Mouse (Mus musculus) forebrain, embryonic 13.5 days (tissue): ENCODE measurements around the gene Chd2. TPM values are rescaled to one million over a fixed set of nuclear protein-coding genes. Genes with fewer than 3 reads are reported as not detected.

ENCODE experiments used
- ATAC-seq: fragments of 200-750 bp; cut with Nextera tagmentation; 2 replicates; pipeline ENCODE4 v1.8.0; 2017
- H3K27ac ChIP-seq: fragments of 300-500 bp; sonication (generic); 2 replicates; pipeline ENCODE4 v1.5.1; 2015; ENCODE audit warnings: inconsistent platforms, mild to moderate bottlenecking, moderate library complexity
- H3K27me3 ChIP-seq: fragments of 300-500 bp; sonication (generic); 2 replicates; pipeline ENCODE4 v1.6.1; 2015; ENCODE audit warnings: mild to moderate bottlenecking, inconsistent platforms
- H3K36me3 ChIP-seq: fragments of 300-500 bp; sonication (generic); 2 replicates; pipeline ENCODE4 v1.6.1; 2015; ENCODE audit warnings: mild to moderate bottlenecking, inconsistent platforms; ENCODE audit not compliant: poor library complexity, severe bottlenecking
- H3K4me1 ChIP-seq: fragments of 300-500 bp; sonication (generic); 2 replicates; pipeline ENCODE4 v1.6.1; 2015; ENCODE audit warnings: inconsistent platforms
- H3K4me2 ChIP-seq: fragments of 300-500 bp; sonication (generic); 2 replicates; pipeline ENCODE4 v1.6.1; 2015; ENCODE audit warnings: inconsistent platforms, mild to moderate bottlenecking, moderate library complexity
- H3K4me3 ChIP-seq: fragments of 300-500 bp; sonication (generic); 2 replicates; pipeline ENCODE4 v1.5.1; 2015; ENCODE audit warnings: mild to moderate bottlenecking, inconsistent platforms
- H3K9ac ChIP-seq: fragments of 300-500 bp; sonication (generic); 2 replicates; pipeline ENCODE4 v1.6.1; 2015; ENCODE audit warnings: mild to moderate bottlenecking, inconsistent platforms
- H3K9me3 ChIP-seq: fragments of 300-500 bp; sonication (generic); replicated peaks from 2 replicates; pipeline ENCODE4 v1.6.1; 2016; ENCODE audit warnings: inconsistent platforms
- WGBS: fragments of 180-500 bp; shearing (Covaris S2); methylation state at CpG from one replicate; pipeline ENCODE4 v1.1.7; 2015; 5-methylcytosine and 5-hydroxymethylcytosine counted together
- polyA plus RNA-seq: library from polyadenylated mRNA; unstranded; fragments of >200 nt; fragmentation: Nextera tagmentation; extraction: Ambion mirVana; gene quantifications from 2 replicates; pipeline ENCODE4 v1.2.1, GENCODE M21; 2015

The Chd2 gene
- polyA plus RNA-seq: 62.8 TPM in 2 replicates

DNA sequence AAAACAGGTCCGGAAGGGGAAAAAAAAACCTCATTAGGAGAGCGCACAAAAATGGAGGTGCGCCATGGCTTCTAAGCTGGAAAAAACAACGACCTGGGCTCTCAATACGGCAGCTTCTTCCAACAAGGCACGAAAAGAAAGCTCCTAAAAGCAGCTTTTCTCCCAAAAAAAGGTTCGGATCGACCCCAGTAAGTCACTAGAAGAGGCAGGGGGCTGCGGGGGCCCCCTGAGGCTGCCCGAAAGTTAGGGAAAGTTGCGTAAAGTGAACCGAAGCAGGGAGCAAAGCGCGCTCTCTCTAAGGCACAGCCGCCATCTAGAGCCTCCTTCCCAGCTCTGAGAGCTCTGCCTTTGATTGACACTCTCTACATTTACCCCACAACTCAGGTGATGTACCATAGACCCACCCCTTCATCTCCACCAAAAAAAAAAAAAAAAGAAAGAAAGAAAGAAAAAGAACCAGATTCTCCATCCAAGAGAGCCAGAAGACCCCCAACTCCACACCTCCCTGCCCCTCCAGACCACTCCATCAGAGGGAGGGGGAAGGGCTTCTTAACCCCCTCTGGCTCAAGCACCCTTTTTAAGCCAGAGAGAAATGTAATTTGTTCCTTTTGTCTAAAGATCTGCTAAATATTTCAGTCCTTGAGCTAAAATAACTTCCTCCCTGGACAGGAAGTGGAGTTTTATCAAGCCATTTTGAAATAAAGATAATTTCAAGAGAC is at the start of gene Chd2:
TSS of gene Chd2 (minus strand) at position 419 of the 719 bp plus-strand sequence.
- Histone ChIP-seq H3K36me3 (peaks cover 9% of the 10 kb centered on the region), H3K27ac (peak within 1 kb of the TSS; percentile 99), H3K4me3 (peak within 1 kb of the TSS; percentile 81), H3K4me2 (peak within 1 kb of the TSS; percentile 71), H3K9me3 (no peaks in the 10 kb centered on the region), H3K27me3 (no peaks in the 10 kb centered on the region), H3K9ac (peak within 1 kb of the TSS; percentile 98), H3K4me1 (peaks cover 20% of the 10 kb centered on the region)
- WGBS: under 1% methylated on average over 15 of the region's 15 CpGs
- ATAC-seq: peak; percentile 43; the same call in 1 of the 2 replicates

DNA sequence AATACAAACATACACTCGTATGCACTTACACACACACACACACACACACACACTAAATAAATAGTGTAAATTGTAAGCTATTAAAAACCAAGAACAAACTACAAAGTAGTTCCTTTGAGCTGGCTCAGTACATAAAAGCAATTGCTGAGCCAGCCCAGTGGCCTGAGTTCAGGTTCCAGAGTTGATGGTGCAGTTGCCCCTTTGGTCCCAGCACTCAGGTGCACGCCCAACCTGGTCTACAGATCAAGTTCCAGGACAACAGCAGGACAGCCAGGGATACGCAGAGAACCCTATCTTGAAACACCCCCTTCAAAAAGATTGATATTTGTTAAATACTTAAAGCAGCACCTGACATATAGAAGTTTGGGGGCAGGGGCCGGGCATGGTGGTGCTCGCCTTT is 49.1 kb upstream of the Chd2 start:
- Histone ChIP-seq H3K4me3 (no peak overlapping the region), H3K36me3 (no peaks in the 10 kb centered on the region), H3K27me3 (no peaks in the 10 kb centered on the region), H3K9ac (no peak overlapping the region), H3K4me2 (no peak overlapping the region), H3K27ac (no peak overlapping the region), H3K9me3 (no peaks in the 10 kb centered on the region), H3K4me1 (peaks cover 34% of the 10 kb centered on the region)
- WGBS: 99% methylated on average over 5 of the region's 5 CpGs
- no peak for ATAC-seq

DNA sequence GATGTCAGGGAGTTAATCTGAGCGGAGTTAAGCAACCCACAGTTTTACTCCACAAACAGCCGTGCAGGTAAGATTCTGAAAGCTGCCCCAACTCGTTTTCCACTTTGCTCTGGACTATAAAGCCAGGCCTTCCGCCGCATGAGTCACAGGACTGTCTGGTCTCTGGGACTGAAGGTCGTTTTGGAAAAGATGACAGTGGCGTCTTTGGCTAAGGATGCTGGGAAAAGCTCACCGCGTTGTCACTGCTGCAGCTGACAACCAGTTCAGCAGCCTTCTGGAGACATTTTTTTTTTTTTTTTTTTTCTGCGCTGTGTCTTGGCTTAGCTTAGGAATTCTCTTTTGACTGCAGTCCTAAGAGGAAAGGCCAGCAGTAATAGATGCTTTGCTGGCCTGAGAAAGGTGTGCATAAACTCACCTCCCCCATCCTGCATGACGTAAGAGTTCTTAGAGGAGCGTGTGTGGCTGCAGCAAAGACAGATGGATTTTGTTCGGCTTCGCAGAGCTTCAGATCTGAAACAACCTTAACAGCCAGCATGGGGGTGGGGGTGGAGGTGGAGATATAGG is 47.7 kb upstream of the Chd2 start:
- Histone ChIP-seq H3K36me3 (no peaks in the 10 kb centered on the region), H3K4me3 (no peak overlapping the region), H3K4me1 (peaks cover 33% of the 10 kb centered on the region), H3K4me2 (no peak overlapping the region), H3K9me3 (no peaks in the 10 kb centered on the region), H3K27ac (peak overlapping the region; percentile 36), H3K27me3 (no peaks in the 10 kb centered on the region), H3K9ac (no peak overlapping the region)
- ATAC-seq: no peak
- 47% methylated on average over 14 of the region's 14 CpGs for WGBS

DNA sequence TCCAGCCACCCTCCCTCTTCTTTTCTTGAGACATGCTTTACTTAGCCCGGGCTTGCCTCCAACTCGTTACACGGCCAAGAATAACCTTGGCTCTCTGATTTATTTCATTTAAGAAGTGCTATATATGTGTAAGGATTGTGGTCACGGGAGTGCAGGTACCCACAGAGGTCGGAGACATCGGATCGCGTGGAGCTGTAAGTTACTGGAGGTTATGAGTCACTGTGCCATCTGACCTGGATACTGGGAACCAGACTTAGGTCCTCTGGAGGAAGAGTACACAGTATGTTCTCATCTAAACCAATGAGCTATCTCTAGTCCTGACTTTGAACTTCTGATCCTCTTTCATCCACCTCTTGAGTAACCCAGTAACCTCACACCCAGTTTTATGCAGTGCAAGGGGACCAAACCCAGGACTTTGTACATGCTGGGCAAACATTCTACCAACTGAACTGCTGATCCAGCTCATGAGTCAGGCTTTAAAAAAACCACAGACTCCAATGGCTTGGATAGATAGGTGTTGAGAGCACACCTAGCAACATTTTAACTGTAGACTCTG is 46.8 kb upstream of the Chd2 start:
- WGBS: 86% methylated on average over 8 of the region's 8 CpGs
- no peak overlapping the region for H3K27ac ChIP-seq
- no peaks in the 10 kb centered on the region for H3K27me3 ChIP-seq
- no peak for ATAC-seq
- H3K4me2 ChIP-seq: no peak overlapping the region
- no peaks in the 10 kb centered on the region for H3K9me3 ChIP-seq
- H3K9ac ChIP-seq: no peak overlapping the region
- H3K36me3 ChIP-seq: no peaks in the 10 kb centered on the region
- H3K4me1 ChIP-seq: peaks cover 36% of the 10 kb centered on the region
- no peak overlapping the region for H3K4me3 ChIP-seq

DNA sequence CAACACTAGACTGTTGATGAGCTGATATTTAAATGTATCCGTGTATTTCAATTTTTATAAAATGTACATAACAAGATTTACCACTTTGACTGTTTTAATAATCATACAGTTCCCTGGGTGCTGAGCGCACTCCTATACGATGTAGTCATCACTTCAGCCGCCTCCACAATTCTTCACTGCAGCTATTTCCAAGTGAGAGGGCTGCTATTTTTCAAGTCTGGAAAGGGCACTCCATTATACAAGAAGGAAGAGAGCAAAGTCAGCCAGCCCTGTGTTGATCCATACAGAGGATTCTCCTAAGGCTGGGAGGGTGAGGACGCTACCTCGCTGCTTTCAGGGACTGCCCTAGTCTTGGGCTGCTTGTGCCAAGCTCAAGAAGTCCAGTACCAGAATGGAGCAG is 45.1 kb upstream of the Chd2 start:
- no peaks in the 10 kb centered on the region for H3K27me3 ChIP-seq
- H3K27ac ChIP-seq: no peak overlapping the region
- 94% methylated on average over 6 of the region's 6 CpGs for WGBS
- no peak overlapping the region for H3K4me2 ChIP-seq
- H3K4me1 ChIP-seq: peaks cover 38% of the 10 kb centered on the region
- no peak for ATAC-seq
- H3K4me3 ChIP-seq: no peak overlapping the region
- no peak overlapping the region for H3K9ac ChIP-seq
- H3K36me3 ChIP-seq: no peaks in the 10 kb centered on the region
- H3K9me3 ChIP-seq: no peaks in the 10 kb centered on the region

DNA sequence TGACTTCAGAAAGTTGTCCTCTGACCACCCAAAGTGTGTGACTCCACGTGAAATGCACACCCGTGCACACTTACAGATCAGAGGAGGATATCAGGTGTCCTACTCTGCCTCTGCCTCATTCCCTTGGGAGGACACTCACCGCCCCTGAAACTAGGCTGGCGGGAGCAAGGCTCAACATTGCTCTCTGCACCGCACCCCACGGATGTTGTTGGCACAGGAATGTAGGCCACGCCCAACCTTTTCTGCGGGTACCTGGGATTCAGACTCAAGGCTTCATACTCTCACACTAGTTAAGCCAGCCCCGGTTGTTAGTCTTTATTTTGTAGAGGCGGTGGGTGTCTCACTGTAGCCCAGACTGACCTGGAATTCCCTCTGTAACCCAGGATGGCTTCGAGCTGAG is 44.6 kb upstream of the Chd2 start:
- Histone ChIP-seq H3K27me3 (no peaks in the 10 kb centered on the region), H3K4me1 (peaks cover 38% of the 10 kb centered on the region), H3K9ac (no peak overlapping the region), H3K9me3 (no peaks in the 10 kb centered on the region), H3K36me3 (no peaks in the 10 kb centered on the region), H3K4me2 (no peak overlapping the region), H3K27ac (no peak overlapping the region), H3K4me3 (no peak overlapping the region)
- 80% methylated on average over 11 of the region's 11 CpGs for WGBS
- no peak for ATAC-seq

DNA sequence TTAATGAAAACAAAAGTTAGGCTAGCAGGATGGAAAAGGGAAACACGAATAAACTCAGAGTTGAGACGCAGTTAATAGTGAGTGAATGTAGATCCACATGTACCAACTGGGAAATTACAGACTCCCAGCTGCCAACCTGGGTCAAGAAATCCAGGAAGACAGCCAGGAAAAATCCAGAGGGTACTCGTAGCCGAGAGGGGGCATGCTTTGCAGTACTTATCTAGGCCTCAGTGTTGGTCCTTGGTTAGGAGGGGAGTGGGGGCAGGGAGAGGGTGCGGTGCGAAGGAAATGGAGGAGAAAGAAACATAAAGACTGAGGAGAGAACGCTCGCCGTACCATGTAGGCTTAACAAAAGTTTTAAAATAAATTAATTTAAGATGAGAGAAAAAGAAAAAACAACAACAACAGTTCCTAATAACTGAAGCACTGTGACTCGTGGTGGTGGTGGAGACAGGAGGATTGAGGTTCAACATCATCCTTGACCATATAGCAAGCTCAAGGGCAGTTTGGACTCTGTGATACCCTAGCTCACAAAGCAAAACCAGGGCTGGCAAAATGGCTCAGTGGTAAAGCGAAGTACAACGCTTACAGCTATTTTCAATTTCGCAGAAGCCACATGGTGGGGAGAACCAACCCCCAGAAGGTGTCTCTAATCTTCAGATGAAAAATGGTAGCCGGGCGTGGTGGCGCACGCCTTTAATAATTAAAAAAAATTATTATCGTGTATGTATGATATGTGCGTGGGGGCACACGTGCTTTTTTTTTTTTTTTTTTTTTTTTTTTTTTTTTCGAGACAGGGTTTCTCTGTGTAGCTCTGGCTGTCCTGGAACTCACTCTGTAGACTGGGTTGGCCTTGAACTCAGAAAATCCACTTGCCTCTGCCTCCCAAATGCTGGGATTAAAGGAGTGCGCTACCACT is 43.7 kb upstream of the Chd2 start:
- Histone ChIP-seq H3K4me1 (peaks cover 38% of the 10 kb centered on the region), H3K4me3 (no peak overlapping the region), H3K27ac (peak overlapping the region; percentile 81), H3K9ac (no peak overlapping the region), H3K27me3 (no peaks in the 10 kb centered on the region), H3K9me3 (no peaks in the 10 kb centered on the region), H3K4me2 (no peak overlapping the region), H3K36me3 (no peaks in the 10 kb centered on the region)
- no peak for ATAC-seq
- WGBS: 78% methylated on average over 22 of the region's 22 CpGs

DNA sequence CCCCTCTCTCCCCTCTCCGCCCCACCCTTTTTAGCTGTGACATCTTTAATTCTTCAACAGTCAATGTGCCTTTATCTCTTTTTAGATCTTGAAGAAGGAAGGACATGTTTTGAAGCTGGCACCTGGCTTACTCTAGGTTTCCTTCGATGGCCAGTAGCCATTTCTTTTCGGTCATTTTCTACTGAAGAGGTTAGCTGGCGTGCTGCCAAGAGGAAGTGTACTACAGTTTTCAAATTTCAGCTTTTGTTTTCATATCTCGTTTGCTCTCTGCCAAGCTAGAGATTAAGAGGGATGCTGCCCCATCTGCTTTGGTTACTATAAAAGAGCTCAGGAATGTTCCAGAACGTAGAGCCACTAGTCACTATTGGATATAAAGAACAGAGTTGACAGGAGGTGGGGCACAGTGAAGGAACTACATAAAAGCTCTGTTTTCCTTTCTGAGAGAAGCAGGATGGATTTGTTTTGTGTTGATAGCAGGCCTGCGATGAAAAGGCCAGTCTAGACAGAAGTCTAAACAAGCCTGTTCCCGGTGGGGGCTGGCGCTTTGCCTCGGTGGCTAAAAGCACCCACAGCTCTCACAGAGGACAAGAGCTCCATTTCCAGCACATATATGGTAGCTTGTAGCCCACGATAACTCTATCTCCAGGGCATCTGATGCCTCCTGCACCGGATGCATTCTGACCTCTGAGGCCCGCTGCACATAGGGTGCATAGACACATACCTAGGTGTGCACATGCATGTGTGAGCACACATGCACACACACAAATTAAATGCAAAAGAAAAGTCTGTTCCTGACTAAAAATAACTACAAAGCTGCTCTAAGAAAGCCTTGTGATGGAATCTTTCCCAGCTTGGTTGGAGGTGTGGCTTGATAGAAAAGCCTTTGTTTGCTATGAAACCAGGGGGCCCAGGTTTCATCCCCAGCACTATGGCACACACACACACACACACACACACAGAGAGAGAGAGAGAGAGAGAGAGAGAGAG is 42.7 kb upstream of the Chd2 start:
- ATAC-seq: peak; percentile 75
- peak overlapping the region; percentile 81 for H3K27ac ChIP-seq
- no peaks in the 10 kb centered on the region for H3K36me3 ChIP-seq
- no peaks in the 10 kb centered on the region for H3K27me3 ChIP-seq
- H3K4me2 ChIP-seq: peak overlapping the region; percentile 7
- H3K9me3 ChIP-seq: no peaks in the 10 kb centered on the region
- peaks cover 33% of the 10 kb centered on the region for H3K4me1 ChIP-seq
- no peak overlapping the region for H3K4me3 ChIP-seq
- no peak overlapping the region for H3K9ac ChIP-seq
- WGBS: 21% methylated on average over 13 of the region's 13 CpGs

DNA sequence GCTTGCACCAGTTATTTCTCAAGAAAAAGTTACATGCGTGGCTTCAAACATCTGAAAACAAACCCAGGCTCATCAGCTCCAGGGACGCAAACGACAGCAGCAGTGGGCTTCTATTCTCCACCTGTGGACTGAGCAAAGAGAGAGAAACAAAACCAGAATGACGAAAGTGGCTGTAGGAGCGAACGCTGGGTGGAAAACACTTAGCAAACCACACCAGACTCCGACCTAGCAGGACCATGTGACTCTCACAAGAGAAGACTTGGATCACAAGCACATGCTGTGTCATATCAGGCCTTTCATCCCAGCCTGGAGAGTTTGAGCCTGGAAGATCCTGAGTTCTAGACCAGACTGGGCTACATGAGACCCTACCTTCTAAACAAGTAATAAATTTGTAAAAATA is 41.8 kb upstream of the Chd2 start:
- H3K27me3 ChIP-seq: no peaks in the 10 kb centered on the region
- ATAC-seq: no peak
- H3K9ac ChIP-seq: no peak overlapping the region
- no peaks in the 10 kb centered on the region for H3K36me3 ChIP-seq
- H3K4me2 ChIP-seq: no peak overlapping the region
- H3K9me3 ChIP-seq: no peaks in the 10 kb centered on the region
- H3K4me3 ChIP-seq: no peak overlapping the region
- peak overlapping the region; percentile 81; the same call in 1 of the 2 replicates for H3K27ac ChIP-seq
- 75% methylated on average over 7 of the region's 7 CpGs for WGBS
- H3K4me1 ChIP-seq: peaks cover 29% of the 10 kb centered on the region

DNA sequence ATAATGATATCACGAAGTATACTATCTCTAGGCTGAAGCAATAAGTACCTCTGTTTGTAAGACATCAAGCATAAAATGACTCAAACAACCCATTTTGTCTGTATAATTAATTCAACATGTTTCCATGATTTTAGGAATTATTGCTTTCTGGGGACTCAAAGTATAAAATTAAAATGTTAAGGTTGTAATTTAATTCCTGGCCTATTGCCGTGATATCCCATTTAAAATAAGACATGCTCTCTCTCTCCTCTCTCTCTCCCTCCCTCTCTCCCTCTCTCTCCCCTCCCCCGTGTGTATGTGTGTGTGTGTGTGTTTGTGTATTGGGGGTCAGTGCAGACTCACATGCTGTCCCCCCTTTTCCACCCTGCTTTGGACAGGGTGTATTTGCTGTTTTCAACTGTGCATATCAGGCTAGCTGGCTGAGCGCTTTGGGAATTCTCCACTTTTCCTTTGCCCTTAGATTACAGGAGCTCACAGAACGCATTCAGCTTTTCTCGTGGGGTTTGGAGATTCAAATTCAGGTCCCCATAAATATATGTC is 40.3 kb upstream of the Chd2 start:
- no peaks in the 10 kb centered on the region for H3K27me3 ChIP-seq
- H3K9ac ChIP-seq: no peak overlapping the region
- peaks cover 29% of the 10 kb centered on the region for H3K4me1 ChIP-seq
- no peak overlapping the region for H3K27ac ChIP-seq
- ATAC-seq: no peak
- no peaks in the 10 kb centered on the region for H3K9me3 ChIP-seq
- no peak overlapping the region for H3K4me2 ChIP-seq
- WGBS: 79% methylated on average over 6 of the region's 6 CpGs
- no peaks in the 10 kb centered on the region for H3K36me3 ChIP-seq
- no peak overlapping the region for H3K4me3 ChIP-seq
